Mouse (Mus musculus) neural tube, embryonic 14.5 days (tissue): Measurements from ENCODE around the gene Casc1. TPM values are rescaled to one million over a fixed set of nuclear protein-coding genes. Genes with fewer than 3 reads are reported as not detected.

Experiments used
- ATAC-seq: fragments of 200-750 bp; cut with Nextera tagmentation; 2 replicates; pipeline ENCODE4 v1.8.0; 2017; ENCODE audit warnings: low read depth, mild to moderate bottlenecking, moderate TSS enrichment, moderate library complexity
- H3K27ac ChIP-seq: fragments of 300-500 bp; sonication (generic); 2 replicates; pipeline ENCODE4 v1.5.1; 2014; ENCODE audit warnings: low read depth, mild to moderate bottlenecking, control low read depth, low read length, moderate library complexity, mixed read lengths
- H3K27me3 ChIP-seq: fragments of 300-500 bp; sonication (generic); 2 replicates; pipeline ENCODE4 v1.6.1; 2014; ENCODE audit warnings: low read length; ENCODE audit not compliant: control insufficient read depth, insufficient read depth
- H3K36me3 ChIP-seq: fragments of 300-500 bp; sonication (generic); 2 replicates; pipeline ENCODE4 v1.6.1; 2014; ENCODE audit warnings: low read length, mixed read lengths; ENCODE audit not compliant: control insufficient read depth, insufficient read depth
- H3K4me1 ChIP-seq: fragments of 300-500 bp; sonication (generic); 2 replicates; pipeline ENCODE4 v1.6.1; 2014; ENCODE audit warnings: low read length; ENCODE audit not compliant: control insufficient read depth, insufficient read depth
- H3K4me2 ChIP-seq: fragments of 300-500 bp; sonication (generic); 2 replicates; pipeline ENCODE4 v1.6.1; 2014; ENCODE audit warnings: mild to moderate bottlenecking, low read depth, low read length, control low read depth
- H3K4me3 ChIP-seq: fragments of 300-500 bp; sonication (generic); 2 replicates; pipeline ENCODE4 v1.5.1; 2014; ENCODE audit warnings: low read depth, low read length, control low read depth, mixed read lengths
- H3K9ac ChIP-seq: fragments of 300-500 bp; sonication (generic); replicated peaks from 2 replicates; pipeline ENCODE4 v1.6.1; 2014; ENCODE audit warnings: low read depth, mild to moderate bottlenecking, control low read depth, low read length, mixed read lengths
- H3K9me3 ChIP-seq: fragments of 300-500 bp; sonication (generic); 2 replicates; pipeline ENCODE4 v1.6.1; 2016; ENCODE audit warnings: low read length; ENCODE audit not compliant: control insufficient read depth
- WGBS: fragments of 180-500 bp; shearing (Covaris S2); extraction: QIAGEN DNeasy Blood & Tissue Kit; methylation state at CpG from one replicate; pipeline ENCODE4 v1.1.7; 2014; 5-methylcytosine and 5-hydroxymethylcytosine counted together
- polyA plus RNA-seq: library from polyadenylated mRNA; unstranded; fragments of >200 nt; fragmentation: Nextera tagmentation; extraction: Ambion mirVana; gene quantifications from 2 replicates; pipeline ENCODE4 v1.2.1, GENCODE M21; 2014

Casc1 gene
- polyA plus RNA-seq, 1 experiment from 2014 or later = 1.4 TPM

GRCm38 (mm10) chr6:145242521-145242920 is 31.7 kb upstream of the Casc1 start:
- no peak for ATAC-seq
- Histone ChIP-seq H3K36me3 (peaks cover 9% of the 10 kb centered on the region; the same call in 1 of the 2 replicates), H3K9ac (no peak overlapping the region), H3K27ac (no peak overlapping the region), H3K4me1 (no peaks in the 10 kb centered on the region; the same call in 1 of the 2 replicates), H3K27me3 (no peaks in the 10 kb centered on the region), H3K4me3 (no peak overlapping the region), H3K9me3 (no peaks in the 10 kb centered on the region), H3K4me2 (no peak overlapping the region)
- 58% methylated on average over 1 of the region's 1 CpGs for WGBS

DNA sequence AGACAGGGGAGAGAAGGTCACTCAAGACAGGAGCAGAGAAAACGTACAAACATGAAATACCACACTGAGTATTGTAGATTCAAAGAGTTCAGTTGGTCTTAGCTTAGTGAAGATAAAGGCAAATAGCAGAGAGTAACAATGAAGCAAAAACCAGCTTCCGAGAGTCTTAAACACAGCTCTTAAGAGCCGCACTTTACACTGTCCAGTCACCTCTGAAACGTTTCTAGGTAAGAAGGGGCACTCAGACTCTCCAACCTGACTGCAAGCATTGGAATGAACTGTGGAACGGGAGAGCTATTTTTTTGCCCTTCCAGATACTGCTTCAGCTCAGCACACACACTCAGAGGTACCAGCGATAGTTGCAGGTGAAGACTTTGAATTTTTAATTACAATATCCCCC is 29.5 kb upstream of the Casc1 start:
- Histone ChIP-seq H3K27me3 (no peaks in the 10 kb centered on the region), H3K9me3 (no peaks in the 10 kb centered on the region), H3K4me1 (no peaks in the 10 kb centered on the region), H3K4me2 (no peak overlapping the region), H3K9ac (no peak overlapping the region), H3K27ac (no peak overlapping the region), H3K36me3 (peaks cover 4% of the 10 kb centered on the region; the same call in 1 of the 2 replicates), H3K4me3 (no peak overlapping the region)
- ATAC-seq = no peak
- WGBS = 89% methylated on average over 6 of the region's 6 CpGs

GRCm38 (mm10) chr6:145237148-145237547 is 26.3 kb upstream of the Casc1 start:
- no peaks in the 10 kb centered on the region for H3K9me3 ChIP-seq
- no peak for ATAC-seq
- H3K27me3 ChIP-seq = no peaks in the 10 kb centered on the region
- no peaks in the 10 kb centered on the region for H3K4me1 ChIP-seq
- H3K4me2 ChIP-seq = no peak overlapping the region
- no peak overlapping the region for H3K27ac ChIP-seq
- H3K9ac ChIP-seq = no peak overlapping the region
- H3K36me3 ChIP-seq = peaks cover 4% of the 10 kb centered on the region; the same call in 1 of the 2 replicates
- 82% methylated on average over 4 of the region's 4 CpGs for WGBS
- no peak overlapping the region for H3K4me3 ChIP-seq

- WGBS = 87% methylated on average over 6 of the region's 6 CpGs
- Histone ChIP-seq H3K4me2 (no peak overlapping the region), H3K27me3 (no peaks in the 10 kb centered on the region), H3K4me3 (no peak overlapping the region), H3K9me3 (no peaks in the 10 kb centered on the region), H3K4me1 (no peaks in the 10 kb centered on the region), H3K36me3 (peaks cover 10% of the 10 kb centered on the region; the same call in 1 of the 2 replicates), H3K9ac (no peak overlapping the region), H3K27ac (no peak overlapping the region)
- no peak for ATAC-seq
These were observed 24.6 kb upstream of the Casc1 start for GRCm38 (mm10) chr6:145235367-145235766.

- H3K4me1 ChIP-seq = no peaks in the 10 kb centered on the region
- H3K4me3 ChIP-seq = no peak overlapping the region
- H3K27ac ChIP-seq = no peak overlapping the region
- H3K36me3 ChIP-seq = peaks cover 9% of the 10 kb centered on the region; the same call in 1 of the 2 replicates
- no peaks in the 10 kb centered on the region for H3K27me3 ChIP-seq
- H3K9ac ChIP-seq = no peak overlapping the region
- H3K9me3 ChIP-seq = no peaks in the 10 kb centered on the region
- WGBS = 45% methylated on average over 1 of the region's 1 CpGs
- no peak overlapping the region for H3K4me2 ChIP-seq
- no peak for ATAC-seq
These were observed 23.6 kb upstream of the Casc1 start for GRCm38 (mm10) chr6:145234391-145234790.

DNA sequence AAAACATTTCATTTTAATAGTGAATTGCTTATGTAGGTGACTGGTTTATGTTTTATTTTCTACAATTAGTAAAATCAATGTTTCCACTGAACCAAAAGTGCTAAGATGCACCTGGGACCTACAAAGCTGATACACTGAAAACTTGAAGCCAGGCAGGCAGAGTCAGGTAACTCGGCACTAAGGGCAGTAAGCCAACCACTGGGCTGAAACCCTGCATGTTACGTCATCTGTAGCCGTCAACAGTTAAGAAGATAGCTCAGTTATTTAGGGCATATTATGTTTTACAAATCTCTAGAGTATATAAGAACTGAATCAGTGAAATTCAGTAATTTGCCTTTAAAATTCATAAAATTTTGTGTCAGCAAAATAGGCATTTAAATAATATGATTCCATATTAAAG is 15.5 kb upstream of the Casc1 start:
- H3K27me3 ChIP-seq = no peaks in the 10 kb centered on the region
- H3K4me2 ChIP-seq = no peak overlapping the region
- WGBS = 91% methylated on average over 3 of the region's 3 CpGs
- H3K4me1 ChIP-seq = no peaks in the 10 kb centered on the region
- H3K36me3 ChIP-seq = peaks cover 10% of the 10 kb centered on the region; the same call in 1 of the 2 replicates
- H3K4me3 ChIP-seq = no peak overlapping the region
- H3K9ac ChIP-seq = no peak overlapping the region
- H3K9me3 ChIP-seq = no peaks in the 10 kb centered on the region
- H3K27ac ChIP-seq = no peak overlapping the region
- ATAC-seq = no peak

DNA sequence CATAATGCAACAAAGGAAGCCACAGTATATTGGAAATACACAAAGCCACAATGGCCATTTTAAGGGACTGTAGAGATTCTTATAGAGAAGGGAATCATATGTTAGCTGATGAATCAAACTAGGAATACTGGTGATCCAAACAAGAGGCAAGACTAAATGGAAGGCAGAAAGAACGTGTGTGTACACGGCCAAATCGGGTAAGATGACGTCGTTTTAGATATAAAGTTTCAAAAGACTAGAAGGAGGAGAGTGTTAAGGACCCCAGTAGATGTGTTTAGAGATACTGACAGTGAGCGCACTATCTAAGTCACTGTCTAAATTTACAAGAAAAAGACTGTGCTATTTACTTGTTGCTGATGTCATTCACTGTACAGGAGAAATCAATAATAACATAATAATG is 13.4 kb upstream of the Casc1 start:
- Histone ChIP-seq H3K4me3 (no peak overlapping the region), H3K9me3 (no peaks in the 10 kb centered on the region), H3K9ac (no peak overlapping the region), H3K4me2 (no peak overlapping the region), H3K4me1 (no peaks in the 10 kb centered on the region), H3K27ac (no peak overlapping the region), H3K36me3 (peaks cover 12% of the 10 kb centered on the region), H3K27me3 (no peaks in the 10 kb centered on the region)
- no peak for ATAC-seq
- WGBS = 95% methylated on average over 6 of the region's 6 CpGs

DNA sequence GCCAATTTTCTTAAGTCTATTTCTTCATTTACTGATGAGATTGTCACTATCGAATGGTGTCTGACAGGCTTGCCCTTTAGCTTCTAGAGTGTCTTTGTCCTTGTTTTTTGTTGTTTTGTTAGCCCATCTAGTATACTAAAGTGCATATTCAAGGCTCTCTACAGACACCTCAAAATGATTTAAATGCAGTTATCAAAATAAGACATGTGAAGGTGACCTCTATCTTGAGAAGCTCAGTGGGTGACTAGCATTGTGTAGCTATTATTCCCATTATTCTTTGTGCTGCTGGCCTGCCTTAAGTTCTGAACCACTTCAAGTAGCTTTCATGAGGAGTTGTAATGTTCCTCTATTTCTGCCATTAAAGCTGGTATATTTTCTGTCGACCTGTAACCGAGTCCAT is 5.0 kb upstream of the Casc1 start:
- 91% methylated on average over 3 of the region's 3 CpGs for WGBS
- Histone ChIP-seq H3K4me1 (peaks cover 10% of the 10 kb centered on the region), H3K27ac (no peak overlapping the region), H3K36me3 (peaks cover 14% of the 10 kb centered on the region), H3K27me3 (no peaks in the 10 kb centered on the region), H3K4me2 (no peak overlapping the region), H3K4me3 (no peak overlapping the region), H3K9ac (no peak overlapping the region), H3K9me3 (no peaks in the 10 kb centered on the region)
- no peak for ATAC-seq

- no peak overlapping the region for H3K4me3 ChIP-seq
- H3K27ac ChIP-seq = no peak overlapping the region
- H3K27me3 ChIP-seq = no peaks in the 10 kb centered on the region
- 88% methylated on average over 2 of the region's 2 CpGs for WGBS
- H3K4me1 ChIP-seq = peaks cover 10% of the 10 kb centered on the region
- 0 out of 2 replicates have a peak, but pooled peaks cover 5% of the 10 kb centered on the region for H3K36me3 ChIP-seq
- ATAC-seq = no peak
- H3K4me2 ChIP-seq = no peak overlapping the region
- no peak overlapping the region for H3K9ac ChIP-seq
- no peaks in the 10 kb centered on the region for H3K9me3 ChIP-seq
These were observed 3.1 kb upstream of the Casc1 start for GRCm38 (mm10) chr6:145213916-145214315.
